Mouse (Mus musculus) lung, postnatal 0 days (tissue): ENCODE results near the gene Il18bp. TPM values are rescaled to one million over a fixed set of nuclear protein-coding genes. Genes with fewer than 3 reads are reported as not detected.

Experiments
- ATAC-seq: fragments of 200-750 bp; cut with Nextera tagmentation; 2 replicates; pipeline ENCODE4 v1.8.0; 2017; ENCODE audit warnings: moderate library complexity
- DNase-seq: peaks from one replicate; pipeline ENCODE4 v3.0.0-alpha.2; 2016; ENCODE audit warnings: low spot score
- H3K27ac ChIP-seq: fragments of 300-500 bp; sonication (generic); 2 replicates; pipeline ENCODE4 v1.5.1; 2014; ENCODE audit warnings: antibody characterized with exemption, mild to moderate bottlenecking, low read length, mixed read lengths
- H3K27me3 ChIP-seq: fragments of 300-500 bp; sonication (generic); replicated peaks from 2 replicates; pipeline ENCODE4 v1.6.1; 2014; ENCODE audit warnings: low read length, mixed read lengths; ENCODE audit not compliant: insufficient read depth
- H3K36me3 ChIP-seq: fragments of 300-500 bp; sonication (generic); 2 replicates; pipeline ENCODE4 v1.6.1; 2014; ENCODE audit warnings: low read length, mixed read lengths; ENCODE audit not compliant: insufficient read depth
- H3K4me1 ChIP-seq: fragments of 300-500 bp; sonication (generic); 2 replicates; pipeline ENCODE4 v1.6.1; 2014; ENCODE audit warnings: antibody characterized with exemption, low read depth, low read length, mixed read lengths; ENCODE audit not compliant: insufficient read depth
- H3K4me2 ChIP-seq: fragments of 300-500 bp; sonication (generic); replicated peaks from 2 replicates; pipeline ENCODE4 v1.6.1; 2014; ENCODE audit warnings: low read depth, mild to moderate bottlenecking, low read length, moderate library complexity, mixed read lengths
- H3K4me3 ChIP-seq: fragments of 300-500 bp; sonication (generic); 2 replicates; pipeline ENCODE4 v1.5.1; 2014; ENCODE audit warnings: low read depth, low read length
- H3K9ac ChIP-seq: fragments of 300-500 bp; sonication (generic); replicated peaks from 2 replicates; pipeline ENCODE4 v1.6.1; 2014; ENCODE audit warnings: low read depth, mild to moderate bottlenecking
- H3K9me3 ChIP-seq: fragments of 300-500 bp; sonication (generic); 2 replicates; pipeline ENCODE4 v1.6.1; 2016; ENCODE audit warnings: low read length, mixed read lengths
- CTCF ChIP-seq: IDR thresholded peaks from 2 replicates; pipeline ENCODE4 v1.5.1; 2016; ENCODE audit warnings: antibody characterized with exemption, mild to moderate bottlenecking
- EP300 ChIP-seq: IDR thresholded peaks from 2 replicates; pipeline ENCODE4 v1.6.1; 2016; ENCODE audit warnings: antibody characterized with exemption, mild to moderate bottlenecking, control low read depth
- WGBS: fragments of 180-500 bp; shearing (Covaris S2); extraction: QIAGEN DNeasy Blood & Tissue Kit; methylation state at CpG from one replicate; pipeline ENCODE4 v1.1.7; 2014; 5-methylcytosine and 5-hydroxymethylcytosine counted together
- polyA plus RNA-seq: library from polyadenylated mRNA; unstranded; fragments of >200 nt; fragmentation: Nextera tagmentation; extraction: Ambion mirVana; gene quantifications from 2 replicates; pipeline ENCODE4 v1.2.1, GENCODE M21; 2015

Il18bp gene
- polyA plus RNA-seq, 1 experiment from 2014 or later, result 2.5 TPM

- no peak for ATAC-seq
These were observed 1.6 kb downstream of the Il18bp start for GRCm38 (mm10) chr7:102016936-102017335.

GRCm38 (mm10) chr7:102014995-102015394, 3.5 kb downstream of the Il18bp start:
- H3K36me3 ChIP-seq, result peaks cover 59% of the 10 kb centered on the region
- ATAC-seq, result no peak
- no peak overlapping the region for H3K27ac ChIP-seq
- H3K9me3 ChIP-seq, result no peaks in the 10 kb centered on the region
- no peak for DNase-seq
- H3K27me3 ChIP-seq, result no peaks in the 10 kb centered on the region
- H3K4me3 ChIP-seq, result no peak overlapping the region
- peaks cover 6% of the 10 kb centered on the region; the same call in 1 of the 2 replicates for H3K4me1 ChIP-seq
- no peak overlapping the region for H3K4me2 ChIP-seq
- TF ChIP-seq EP300 (no peak), CTCF (no peak)
- no peak overlapping the region for H3K9ac ChIP-seq
- WGBS, result 93% methylated on average over 2 of the region's 2 CpGs

More at GRCm38 (mm10) chr7:102016936-102017335, 1.6 kb downstream of the Il18bp start:
- Histone ChIP-seq H3K4me3 (no peak overlapping the region), H3K9ac (no peak overlapping the region), H3K4me1 (peaks cover 6% of the 10 kb centered on the region; the same call in 1 of the 2 replicates), H3K27me3 (no peaks in the 10 kb centered on the region), H3K4me2 (peak overlapping the region; percentile 41; the same call in 1 of the 2 replicates), H3K9me3 (no peaks in the 10 kb centered on the region), H3K27ac (no peak overlapping the region), H3K36me3 (peaks cover 40% of the 10 kb centered on the region)
- no peak for TF ChIP-seq EP300
- no peak for TF ChIP-seq CTCF
- no peak for DNase-seq
- 87% methylated on average over 4 of the region's 4 CpGs for WGBS

GRCm38 (mm10) chr7:102013416-102013815, 5.1 kb downstream of the Il18bp start:
- WGBS, result 92% methylated on average over 8 of the region's 8 CpGs
- H3K4me1 ChIP-seq, result peaks cover 6% of the 10 kb centered on the region; the same call in 1 of the 2 replicates
- ATAC-seq, result no peak

GRCm38 (mm10) chr7:102011855-102012254, 6.6 kb downstream of the Il18bp start:
- DNase-seq, result no peak
- no peak overlapping the region for H3K9ac ChIP-seq
- ATAC-seq, result no peak
- H3K9me3 ChIP-seq, result no peaks in the 10 kb centered on the region
- H3K4me2 ChIP-seq, result no peak overlapping the region
- WGBS, result 89% methylated on average over 9 of the region's 9 CpGs
- no peaks in the 10 kb centered on the region for H3K27me3 ChIP-seq
- no peak overlapping the region for H3K27ac ChIP-seq
- no peaks in the 10 kb centered on the region for H3K4me1 ChIP-seq
- peaks cover 79% of the 10 kb centered on the region for H3K36me3 ChIP-seq
- TF ChIP-seq CTCF (no peak), EP300 (no peak)
- no peak overlapping the region for H3K4me3 ChIP-seq

More at GRCm38 (mm10) chr7:102013416-102013815, 5.1 kb downstream of the Il18bp start:
- DNase-seq, result no peak
- peaks cover 74% of the 10 kb centered on the region for H3K36me3 ChIP-seq
- no peak overlapping the region for H3K27ac ChIP-seq
- H3K9me3 ChIP-seq, result no peaks in the 10 kb centered on the region
- no peaks in the 10 kb centered on the region for H3K27me3 ChIP-seq
- H3K4me2 ChIP-seq, result no peak overlapping the region
- no peak overlapping the region for H3K4me3 ChIP-seq
- TF ChIP-seq CTCF (no peak), EP300 (no peak)
- H3K9ac ChIP-seq, result no peak overlapping the region

DNA sequence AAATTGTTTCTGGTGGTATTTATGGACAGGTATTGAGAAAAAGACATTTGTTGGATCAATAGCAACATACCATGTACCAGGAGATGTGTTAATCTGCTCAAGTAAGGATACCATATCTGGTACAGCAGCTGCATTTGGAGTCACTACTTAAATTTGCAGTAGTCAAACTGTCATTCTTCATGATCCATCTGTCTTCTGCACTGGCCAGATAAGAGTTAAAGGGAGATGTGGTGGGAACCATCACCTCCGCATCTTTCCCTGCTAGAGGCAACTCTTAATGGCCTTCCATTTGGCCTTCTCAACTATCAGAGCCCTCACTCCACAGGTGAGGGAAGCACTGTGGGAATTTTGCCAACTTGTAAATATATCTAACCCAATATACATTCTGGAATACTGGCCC, 12.0 kb downstream of the Il18bp start:
- TF ChIP-seq CTCF, result no peak
- no peak for TF ChIP-seq EP300
- no peak for DNase-seq
- H3K4me2 ChIP-seq, result no peak overlapping the region
- H3K27me3 ChIP-seq, result no peaks in the 10 kb centered on the region
- H3K4me3 ChIP-seq, result no peak overlapping the region
- H3K9ac ChIP-seq, result no peak overlapping the region
- H3K9me3 ChIP-seq, result no peaks in the 10 kb centered on the region
- ATAC-seq, result no peak
- no peak overlapping the region for H3K27ac ChIP-seq
- H3K4me1 ChIP-seq, result no peaks in the 10 kb centered on the region
- 86% methylated on average over 1 of the region's 1 CpGs for WGBS
- H3K36me3 ChIP-seq, result peaks cover 50% of the 10 kb centered on the region

GRCm38 (mm10) chr7:102000921-102001630, 17.4 kb downstream of the Il18bp start:
- Histone ChIP-seq H3K9ac (no peak overlapping the region), H3K27ac (no peak overlapping the region), H3K4me1 (no peaks in the 10 kb centered on the region), H3K4me2 (no peak overlapping the region), H3K4me3 (no peak overlapping the region), H3K36me3 (peaks cover 60% of the 10 kb centered on the region), H3K27me3 (no peaks in the 10 kb centered on the region), H3K9me3 (no peaks in the 10 kb centered on the region)
- DNase-seq (no peak), ATAC-seq (peak; percentile 15)
- WGBS, result 88% methylated on average over 26 of the region's 26 CpGs
- TF ChIP-seq CTCF, result no peak
- no peak for TF ChIP-seq EP300
